Mouse (Mus musculus): Measurements from ENCODE around the gene Slamf9. TPM values are rescaled to one million over a fixed set of nuclear protein-coding genes. Genes with fewer than 3 reads are reported as not detected.

Slamf9 gene
- polyA plus RNA-seq, 1 experiment from 2014 or later: 0.32 TPM

- Histone ChIP-seq H3K27me3 (ENCODE audit: insufficient read depth, low read length) (no peaks in the 10 kb centered on the region), H3K9ac (no peak overlapping the region), H3K27ac (ENCODE audit: low read depth) (no peak overlapping the region), H3K4me1 (ENCODE audit: insufficient read depth) (no peaks in the 10 kb centered on the region), H3K36me3 (ENCODE audit: insufficient read depth) (no peaks in the 10 kb centered on the region), H3K4me2 (no peak overlapping the region), H3K9me3 (ENCODE audit: low read depth, low read length) (no peaks in the 10 kb centered on the region), H3K4me3 (ENCODE audit: low read depth, low read length) (no peak overlapping the region)
- WGBS: 56% methylated on average over 2 of the region's 2 CpGs
- ATAC-seq (ENCODE audit: insufficient read depth): no peak
- no peak for TF ChIP-seq CTCF (IDR thresholded peaks at IDR 0.05; ENCODE audit: low read depth)
- DNase-seq: no peak
Observed at GRCm38 (mm10) chr1:172461602-172462001, 13.6 kb upstream of the Slamf9 start.

- no peak overlapping the region for H3K4me2 ChIP-seq
- H3K4me1 ChIP-seq (ENCODE audit: insufficient read depth): no peaks in the 10 kb centered on the region
- H3K9ac ChIP-seq: no peak overlapping the region
- ATAC-seq (ENCODE audit: insufficient read depth) (peak; percentile 63), DNase-seq (no peak)
- WGBS: 63% methylated on average over 3 of the region's 3 CpGs
- no peaks in the 10 kb centered on the region for H3K36me3 ChIP-seq (ENCODE audit: insufficient read depth)
- no peaks in the 10 kb centered on the region for H3K27me3 ChIP-seq (ENCODE audit: insufficient read depth, low read length)
- no peaks in the 10 kb centered on the region for H3K9me3 ChIP-seq (ENCODE audit: low read depth, low read length)
- TF ChIP-seq CTCF (IDR thresholded peaks at IDR 0.05; ENCODE audit: low read depth): no peak
- H3K4me3 ChIP-seq (ENCODE audit: low read depth, low read length): no peak overlapping the region
- H3K27ac ChIP-seq (ENCODE audit: low read depth): no peak overlapping the region
Observed at GRCm38 (mm10) chr1:172462534-172462933, 12.6 kb upstream of the Slamf9 start.

DNA sequence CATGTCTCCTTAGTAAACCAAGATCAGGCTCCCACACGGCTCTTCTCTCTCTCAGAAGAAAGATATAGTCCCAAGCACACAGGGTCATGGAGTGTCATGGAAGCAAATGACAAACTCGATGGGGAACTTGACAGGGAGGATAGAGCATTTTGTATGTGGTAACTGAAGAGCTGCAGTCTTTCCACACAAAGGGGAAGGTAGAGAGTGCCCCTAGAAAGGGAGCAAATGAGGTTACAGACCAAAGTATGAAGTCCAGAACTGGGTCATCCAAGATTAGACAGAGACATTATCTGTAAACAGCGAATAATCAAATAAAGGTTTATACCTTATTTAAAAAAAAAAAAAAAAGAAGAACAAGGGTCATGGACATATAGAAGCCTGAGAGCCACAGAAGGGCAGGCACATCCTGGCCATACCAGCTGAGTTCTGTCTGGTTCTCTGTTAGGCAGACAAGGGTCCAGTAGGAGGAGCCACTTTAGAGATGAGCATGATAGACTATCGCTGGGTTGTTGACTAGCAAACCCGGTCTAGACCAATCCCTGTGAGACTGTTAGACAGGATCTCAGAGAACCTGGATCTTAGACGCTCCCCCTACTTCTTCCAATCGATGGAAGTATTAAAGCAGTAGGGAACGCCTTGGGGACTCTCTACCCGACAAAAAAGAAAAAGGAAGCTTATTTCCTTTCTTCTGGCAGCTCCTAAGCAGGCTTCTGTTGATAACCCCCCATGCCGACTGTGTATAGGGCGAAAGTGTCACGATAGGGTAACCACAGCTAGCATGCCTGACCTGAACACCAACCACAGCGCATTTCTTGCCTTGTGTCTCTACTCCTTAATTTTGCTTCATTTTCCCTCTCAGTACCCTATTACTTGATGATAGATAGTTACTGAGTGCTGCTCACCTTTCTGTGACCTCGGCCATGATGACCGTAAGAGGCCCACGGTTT, 11.5 kb upstream of the Slamf9 start:
- no peaks in the 10 kb centered on the region for H3K9me3 ChIP-seq (ENCODE audit: low read depth, low read length)
- no peaks in the 10 kb centered on the region for H3K27me3 ChIP-seq (ENCODE audit: insufficient read depth, low read length)
- ATAC-seq (ENCODE audit: insufficient read depth) (no peak), DNase-seq (no peak)
- TF ChIP-seq CTCF (IDR thresholded peaks at IDR 0.05; ENCODE audit: low read depth): no peak
- H3K4me1 ChIP-seq (ENCODE audit: insufficient read depth): no peaks in the 10 kb centered on the region
- H3K9ac ChIP-seq: no peak overlapping the region
- no peak overlapping the region for H3K4me3 ChIP-seq (ENCODE audit: low read depth, low read length)
- 64% methylated on average over 16 of the region's 16 CpGs for WGBS
- H3K36me3 ChIP-seq (ENCODE audit: insufficient read depth): no peaks in the 10 kb centered on the region
- no peak overlapping the region for H3K4me2 ChIP-seq
- H3K27ac ChIP-seq (ENCODE audit: low read depth): no peak overlapping the region

GRCm38 (mm10) chr1:172468301-172468877, 6.8 kb upstream of the Slamf9 start:
- H3K9ac ChIP-seq: no peak overlapping the region
- H3K9me3 ChIP-seq (ENCODE audit: low read depth, low read length): no peaks in the 10 kb centered on the region
- H3K27me3 ChIP-seq (ENCODE audit: insufficient read depth, low read length): no peaks in the 10 kb centered on the region
- DNase-seq: no peak
- H3K27ac ChIP-seq (ENCODE audit: low read depth): no peak overlapping the region
- H3K4me1 ChIP-seq (ENCODE audit: insufficient read depth): no peaks in the 10 kb centered on the region; the same call in 1 of the 2 replicates
- no peak overlapping the region for H3K4me2 ChIP-seq
- no peak for ATAC-seq (ENCODE audit: insufficient read depth)
- 84% methylated on average over 11 of the region's 11 CpGs for WGBS
- TF ChIP-seq CTCF (IDR thresholded peaks at IDR 0.05; ENCODE audit: low read depth): no peak
- no peaks in the 10 kb centered on the region for H3K36me3 ChIP-seq (ENCODE audit: insufficient read depth)
- no peak overlapping the region for H3K4me3 ChIP-seq (ENCODE audit: low read depth, low read length)

DNA sequence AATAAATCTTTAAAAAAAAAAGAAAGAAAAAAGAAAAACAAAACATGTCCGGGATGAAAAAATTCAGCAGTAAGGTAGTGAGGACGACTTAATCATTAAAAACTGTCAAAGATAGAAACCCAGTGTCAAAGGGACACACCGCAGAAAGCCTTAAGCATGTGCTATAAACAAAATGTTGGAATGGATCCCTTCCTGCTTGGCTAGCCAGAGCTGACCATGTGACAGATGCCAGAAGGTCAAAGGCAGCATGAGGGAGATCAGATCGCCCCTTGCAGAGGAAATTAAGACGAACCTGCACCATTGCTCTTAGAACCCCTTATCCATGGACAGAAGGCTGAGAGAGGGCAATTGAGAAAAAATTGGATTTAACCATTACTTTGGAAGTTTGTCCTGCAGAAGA, 5.8 kb upstream of the Slamf9 start:
- Histone ChIP-seq H3K27me3 (ENCODE audit: insufficient read depth, low read length) (no peaks in the 10 kb centered on the region), H3K9me3 (ENCODE audit: low read depth, low read length) (no peaks in the 10 kb centered on the region), H3K36me3 (ENCODE audit: insufficient read depth) (no peaks in the 10 kb centered on the region), H3K4me2 (no peak overlapping the region), H3K4me1 (ENCODE audit: insufficient read depth) (no peaks in the 10 kb centered on the region; the same call in 1 of the 2 replicates), H3K4me3 (ENCODE audit: low read depth, low read length) (no peak overlapping the region), H3K27ac (ENCODE audit: low read depth) (no peak overlapping the region), H3K9ac (no peak overlapping the region)
- no peak for TF ChIP-seq CTCF (IDR thresholded peaks at IDR 0.05; ENCODE audit: low read depth)
- 36% methylated on average over 5 of the region's 5 CpGs for WGBS
- DNase-seq: peak; percentile 64
- peak; percentile 37; the same call in 1 of the 2 replicates for ATAC-seq (ENCODE audit: insufficient read depth)

- ATAC-seq (ENCODE audit: insufficient read depth) (peak; percentile 82), DNase-seq (peak; percentile 48)
- no peaks in the 10 kb centered on the region for H3K36me3 ChIP-seq (ENCODE audit: insufficient read depth)
- H3K9me3 ChIP-seq (ENCODE audit: low read depth, low read length): no peaks in the 10 kb centered on the region
- no peak overlapping the region for H3K9ac ChIP-seq
- H3K27ac ChIP-seq (ENCODE audit: low read depth): peak overlapping the region; percentile 27; the same call in 1 of the 2 replicates
- no peak overlapping the region for H3K4me3 ChIP-seq (ENCODE audit: low read depth, low read length)
- 23% methylated on average over 8 of the region's 8 CpGs for WGBS
- H3K27me3 ChIP-seq (ENCODE audit: insufficient read depth, low read length): no peaks in the 10 kb centered on the region
- no peak overlapping the region for H3K4me2 ChIP-seq
- TF ChIP-seq CTCF (IDR thresholded peaks at IDR 0.05; ENCODE audit: low read depth): no peak
- no peaks in the 10 kb centered on the region; the same call in 1 of the 2 replicates for H3K4me1 ChIP-seq (ENCODE audit: insufficient read depth)
Observed at GRCm38 (mm10) chr1:172469810-172470448, 5.2 kb upstream of the Slamf9 start.

- Histone ChIP-seq H3K27ac (ENCODE audit: low read depth) (no peak overlapping the region), H3K9ac (no peak overlapping the region), H3K9me3 (ENCODE audit: low read depth, low read length) (no peaks in the 10 kb centered on the region), H3K4me3 (ENCODE audit: low read depth, low read length) (no peak overlapping the region), H3K4me1 (ENCODE audit: insufficient read depth) (no peaks in the 10 kb centered on the region; the same call in 1 of the 2 replicates), H3K36me3 (ENCODE audit: insufficient read depth) (no peaks in the 10 kb centered on the region), H3K4me2 (no peak overlapping the region), H3K27me3 (ENCODE audit: insufficient read depth, low read length) (no peaks in the 10 kb centered on the region)
- TF ChIP-seq CTCF (IDR thresholded peaks at IDR 0.05; ENCODE audit: low read depth): no peak
- ATAC-seq (ENCODE audit: insufficient read depth): no peak
- no peak for DNase-seq
Observed at GRCm38 (mm10) chr1:172472909-172473308, 2.2 kb upstream of the Slamf9 start.
